Comparison of ENCODE assay signal across 15 mouse cellular contexts in genomic region chr9:32527329-32527728, GRCm38 (mm10).
"Had no signal": no experiment of that assay in that cellular context is flagged by ENCODE, and none has a peak within 500 bp of the region (broad histone marks: within the 10 kb centered on the region; RNA-seq: fewer than 3 reads in every experiment).

No protein-coding gene starts in this region.

- DNase-seq: kidney, adult 9 months; kidney, postnatal 36 days; layer of hippocampus, postnatal 36 days; lung, adult 18-20 months; lung, postnatal 10 days; lung, postnatal 36 days; midbrain, embryonic 14.5 days; thymus, postnatal 25 days had no signal

- H3K27ac ChIP-seq: kidney, postnatal 0 days; left cerebral cortex, adult 2 months; liver, embryonic 12.5 days; liver, embryonic 15.5 days; lung, embryonic 15.5 days; stomach, embryonic 15.5 days had no signal

- H3K36me3 ChIP-seq: liver, embryonic 12.5 days; liver, embryonic 15.5 days; lung, embryonic 15.5 days; stomach, embryonic 15.5 days had no signal

- H3K4me1 ChIP-seq: liver, embryonic 15.5 days; lung, embryonic 15.5 days; stomach, embryonic 15.5 days had no signal

- H3K9ac ChIP-seq: liver, embryonic 12.5 days; liver, embryonic 15.5 days; lung, embryonic 15.5 days; stomach, embryonic 15.5 days had no signal

- H3K9me3 ChIP-seq: liver, embryonic 12.5 days; liver, embryonic 15.5 days; lung, embryonic 15.5 days; stomach, embryonic 15.5 days had no signal

- ATAC-seq: liver, embryonic 12.5 days had no signal

- H3K27me3 ChIP-seq: liver, embryonic 12.5 days; liver, embryonic 15.5 days; lung, embryonic 15.5 days; stomach, embryonic 15.5 days had no signal

- H3K4me2 ChIP-seq: liver, embryonic 12.5 days; liver, embryonic 15.5 days; lung, embryonic 15.5 days; midbrain, embryonic 11.5 days; stomach, embryonic 15.5 days had no signal

- H3K4me3 ChIP-seq: left cerebral cortex, adult 2 months; liver, embryonic 12.5 days; liver, embryonic 15.5 days; lung, embryonic 15.5 days; stomach, embryonic 15.5 days had no signal
